Mouse (Mus musculus) erythroblast, embryonic 14.5 days (primary cell): ENCODE results near the gene Klrb1f.

ENCODE experiments used
- GATA1 ChIP-seq: IDR thresholded peaks from 2 replicates; pipeline ENCODE4 v1.6.1; 2012; ENCODE audit warnings: low read length, inconsistent platforms, mixed read lengths
- TAL1 ChIP-seq: IDR thresholded peaks from 3 replicates; pipeline ENCODE4 v1.6.1; 2012; ENCODE audit warnings: low read length, inconsistent platforms, mixed read lengths

GRCm38 (mm10) chr6:129012966-129013365 lies 32.7 kb upstream of the Klrb1f start:
- no peak for TF ChIP-seq TAL1
- no peak for TF ChIP-seq GATA1
